Mouse (Mus musculus): Measurements from ENCODE around the gene Olfr1281.
"Not testable (repeated sequence)": the region's sequence is repeated elsewhere in the genome, so short reads cannot be mapped to it uniquely, and the experiment has no call there.

The Olfr1281 gene

GRCm38 (mm10) chr2:111326220-111326619, at the start of gene Olfr1281:
Gene Olfr1281 (plus strand): TSS chr2:111326520.
- DNase-seq (ENCODE audit: low read depth): no peak

- no peak for DNase-seq (ENCODE audit: low read depth)
Observed at GRCm38 (mm10) chr2:111289836-111290235, 36.5 kb upstream of the Olfr1281 start, which contains the start of gene Olfr1278. Gene Olfr1278 (plus strand): TSS chr2:111290136.

- DNase-seq (ENCODE audit: low read depth): no peak
Observed at GRCm38 (mm10) chr2:111298541-111298940, 27.8 kb upstream of the Olfr1281 start.

GRCm38 (mm10) chr2:111300374-111300773, 25.9 kb upstream of the Olfr1281 start, which contains the start of gene Olfr1279:
Gene Olfr1279 (plus strand): TSS chr2:111300635.
- no peak for DNase-seq (ENCODE audit: low read depth)

GRCm38 (mm10) chr2:111313717-111314116, 12.6 kb upstream of the Olfr1281 start, which contains the start of gene Olfr1280:
Gene Olfr1280 (plus strand): TSS chr2:111314017.
- DNase-seq (ENCODE audit: low read depth): no peak

- not testable (repeated sequence) for DNase-seq (ENCODE audit: low read depth)
Observed at GRCm38 (mm10) chr2:111333721-111334120, 7.4 kb downstream of the Olfr1281 start.

GRCm38 (mm10) chr2:111335976-111336375, 9.7 kb downstream of the Olfr1281 start, which contains the start of gene Olfr1282:
Gene Olfr1282 (minus strand): TSS chr2:111336076.
- DNase-seq (ENCODE audit: low read depth): no peak

- DNase-seq (ENCODE audit: low read depth): no peak
Observed at GRCm38 (mm10) chr2:111366490-111366889, 40.2 kb downstream of the Olfr1281 start, which contains the start of gene Olfr1283. Gene Olfr1283 (plus strand): TSS chr2:111366790.

- no peak for DNase-seq (ENCODE audit: low read depth)
Observed at GRCm38 (mm10) chr2:111375222-111375621, 48.9 kb downstream of the Olfr1281 start, which contains the start of gene Olfr1284. Gene Olfr1284 (plus strand): TSS chr2:111375522.

Measured in naive thymus-derived CD4-positive, alpha-beta T cell, adult 2 months (primary cell).